Mouse (Mus musculus): ENCODE measurements around the gene Fam184b.
"Not testable (repeated sequence)": the region's sequence is repeated elsewhere in the genome, so short reads cannot be mapped to it uniquely, and the experiment has no call there.

The Fam184b gene

GRCm38 (mm10) chr5:45638806-45639714 lies at the start of gene Fam184b:
TSS of gene Fam184b (minus strand) at chr5:45639614.
- ATAC-seq (ENCODE audit: low TSS enrichment) = peak; percentile 94

- peak; percentile 47 for ATAC-seq (ENCODE audit: low TSS enrichment)
Measured at GRCm38 (mm10) chr5:45689152-45689551, 49.7 kb upstream of the Fam184b start.

- ATAC-seq (ENCODE audit: low TSS enrichment) = no peak
Measured at GRCm38 (mm10) chr5:45686223-45686622, 46.8 kb upstream of the Fam184b start.

GRCm38 (mm10) chr5:45685243-45685642 lies 45.8 kb upstream of the Fam184b start:
- no peak for ATAC-seq (ENCODE audit: low TSS enrichment)

- ATAC-seq (ENCODE audit: low TSS enrichment) = no peak
Measured at GRCm38 (mm10) chr5:45683388-45683787, 44.0 kb upstream of the Fam184b start.

- ATAC-seq (ENCODE audit: low TSS enrichment) = no peak
Measured at GRCm38 (mm10) chr5:45679955-45680354, 40.5 kb upstream of the Fam184b start.

- no peak for ATAC-seq (ENCODE audit: low TSS enrichment)
Measured at GRCm38 (mm10) chr5:45677639-45678038, 38.2 kb upstream of the Fam184b start.

GRCm38 (mm10) chr5:45675032-45675431 lies 35.6 kb upstream of the Fam184b start:
- no peak for ATAC-seq (ENCODE audit: low TSS enrichment)

GRCm38 (mm10) chr5:45670894-45671494 lies 31.6 kb upstream of the Fam184b start:
- no peak for ATAC-seq (ENCODE audit: low TSS enrichment)

GRCm38 (mm10) chr5:45670280-45670670 lies 30.9 kb upstream of the Fam184b start:
- ATAC-seq (ENCODE audit: low TSS enrichment) = no peak; the same call in 1 of the 2 replicates

GRCm38 (mm10) chr5:45669598-45670279 lies 30.3 kb upstream of the Fam184b start, which contains the start of gene Ncapg:
TSS of gene Ncapg (plus strand) at chr5:45669919.
- peak; percentile 100 for ATAC-seq (ENCODE audit: low TSS enrichment)

- no peak for ATAC-seq (ENCODE audit: low TSS enrichment)
Measured at GRCm38 (mm10) chr5:45669234-45669597, 29.8 kb upstream of the Fam184b start.

GRCm38 (mm10) chr5:45668831-45669230 lies 29.4 kb upstream of the Fam184b start:
- ATAC-seq (ENCODE audit: low TSS enrichment) = peak; percentile 56

- no peak for ATAC-seq (ENCODE audit: low TSS enrichment)
Measured at GRCm38 (mm10) chr5:45668324-45668723, 28.9 kb upstream of the Fam184b start.

GRCm38 (mm10) chr5:45658406-45658805 lies 19.0 kb upstream of the Fam184b start:
- not testable (repeated sequence) for ATAC-seq (ENCODE audit: low TSS enrichment)

- no peak for ATAC-seq (ENCODE audit: low TSS enrichment)
Measured at GRCm38 (mm10) chr5:45651026-45651703, 11.8 kb upstream of the Fam184b start.

GRCm38 (mm10) chr5:45639715-45640092 lies 290 bp upstream of the Fam184b start:
- ATAC-seq (ENCODE audit: low TSS enrichment) = peak; percentile 64

GRCm38 (mm10) chr5:45638378-45638777 lies 1.0 kb downstream of the Fam184b start:
- ATAC-seq (ENCODE audit: low TSS enrichment) = no peak

- ATAC-seq (ENCODE audit: low TSS enrichment) = peak; percentile 57
Measured at GRCm38 (mm10) chr5:45629470-45629869, 9.9 kb downstream of the Fam184b start.

GRCm38 (mm10) chr5:45627771-45628170 lies 11.6 kb downstream of the Fam184b start:
- ATAC-seq (ENCODE audit: low TSS enrichment) = peak; percentile 70

- no peak for ATAC-seq (ENCODE audit: low TSS enrichment)
Measured at GRCm38 (mm10) chr5:45621511-45621910, 17.9 kb downstream of the Fam184b start.

GRCm38 (mm10) chr5:45599056-45599455 lies 40.4 kb downstream of the Fam184b start:
- ATAC-seq (ENCODE audit: low TSS enrichment) = no peak

Measured in frontal cortex, adult (tissue).